Mouse (Mus musculus) forebrain, embryonic 14.5 days (tissue): Measurements from ENCODE around the gene Tns4. TPM values are rescaled to one million over a fixed set of nuclear protein-coding genes. Genes with fewer than 3 reads are reported as not detected.

Source experiments
- ATAC-seq: fragments of 200-750 bp; cut with Nextera tagmentation; 2 replicates; pipeline ENCODE4 v1.8.0; 2017; ENCODE audit warnings: mild to moderate bottlenecking, moderate library complexity
- DNase-seq: peaks from one replicate; pipeline ENCODE4 v3.0.0-alpha.2; 2015; ENCODE audit warnings: low spot score
- H3K27ac ChIP-seq: fragments of 300-500 bp; sonication (generic); 2 replicates; pipeline ENCODE4 v1.5.1; 2014; ENCODE audit warnings: low read depth, mild to moderate bottlenecking, control low read depth, low read length, moderate library complexity
- H3K27me3 ChIP-seq: fragments of 300-500 bp; sonication (generic); replicated peaks from 2 replicates; pipeline ENCODE4 v1.6.1; 2014; ENCODE audit warnings: low read length, control low read depth, mixed read lengths; ENCODE audit not compliant: control insufficient read depth, insufficient read depth
- H3K36me3 ChIP-seq: fragments of 300-500 bp; sonication (generic); 2 replicates; pipeline ENCODE4 v1.6.1; 2014; ENCODE audit warnings: low read length, control low read depth; ENCODE audit not compliant: control insufficient read depth, insufficient read depth
- H3K4me1 ChIP-seq: fragments of 300-500 bp; sonication (generic); 2 replicates; pipeline ENCODE4 v1.6.1; 2014; ENCODE audit warnings: antibody characterized with exemption, low read length, control low read depth; ENCODE audit not compliant: control insufficient read depth, insufficient read depth
- H3K4me2 ChIP-seq: fragments of 300-500 bp; sonication (generic); 2 replicates; pipeline ENCODE4 v1.6.1; 2014; ENCODE audit warnings: mild to moderate bottlenecking, control low read depth, low read length
- H3K4me3 ChIP-seq: fragments of 300-500 bp; sonication (generic); 2 replicates; pipeline ENCODE4 v1.5.1; 2014; ENCODE audit warnings: low read depth, low read length, control low read depth
- H3K9ac ChIP-seq: fragments of 300-500 bp; sonication (generic); 2 replicates; pipeline ENCODE4 v1.6.1; 2014; ENCODE audit warnings: mild to moderate bottlenecking, low read length, control low read depth, moderate library complexity
- H3K9me3 ChIP-seq: fragments of 300-500 bp; sonication (generic); replicated peaks from 2 replicates; pipeline ENCODE4 v1.6.1; 2016; ENCODE audit warnings: low read length, control low read depth, mixed read lengths; ENCODE audit not compliant: control insufficient read depth
- WGBS: fragments of 180-500 bp; shearing (Covaris S2); extraction: QIAGEN DNeasy Blood & Tissue Kit; methylation state at CpG from one replicate; pipeline ENCODE4 v1.1.7; 2014; 5-methylcytosine and 5-hydroxymethylcytosine counted together
- polyA plus RNA-seq: library from polyadenylated mRNA; unstranded; fragments of >200 nt; fragmentation: Nextera tagmentation; extraction: Ambion mirVana; gene quantifications from 2 replicates; pipeline ENCODE4 v1.2.1, GENCODE M21; 2014

Gene Tns4
- polyA plus RNA-seq, 1 experiment from 2014 or later, result 0.08 TPM

GRCm38 (mm10) chr11:99121218-99121631 is 32.1 kb upstream of the Tns4 start:
- H3K36me3 ChIP-seq, result no peaks in the 10 kb centered on the region
- peaks cover 3% of the 10 kb centered on the region; the same call in 1 of the 2 replicates for H3K4me1 ChIP-seq
- DNase-seq, result no peak
- 38% methylated on average over 14 of the region's 14 CpGs for WGBS
- no peaks in the 10 kb centered on the region for H3K27me3 ChIP-seq
- H3K4me3 ChIP-seq, result no peak overlapping the region
- no peak overlapping the region for H3K4me2 ChIP-seq
- H3K9ac ChIP-seq, result no peak overlapping the region
- no peaks in the 10 kb centered on the region for H3K9me3 ChIP-seq
- H3K27ac ChIP-seq, result no peak overlapping the region
- no peak for ATAC-seq

DNA sequence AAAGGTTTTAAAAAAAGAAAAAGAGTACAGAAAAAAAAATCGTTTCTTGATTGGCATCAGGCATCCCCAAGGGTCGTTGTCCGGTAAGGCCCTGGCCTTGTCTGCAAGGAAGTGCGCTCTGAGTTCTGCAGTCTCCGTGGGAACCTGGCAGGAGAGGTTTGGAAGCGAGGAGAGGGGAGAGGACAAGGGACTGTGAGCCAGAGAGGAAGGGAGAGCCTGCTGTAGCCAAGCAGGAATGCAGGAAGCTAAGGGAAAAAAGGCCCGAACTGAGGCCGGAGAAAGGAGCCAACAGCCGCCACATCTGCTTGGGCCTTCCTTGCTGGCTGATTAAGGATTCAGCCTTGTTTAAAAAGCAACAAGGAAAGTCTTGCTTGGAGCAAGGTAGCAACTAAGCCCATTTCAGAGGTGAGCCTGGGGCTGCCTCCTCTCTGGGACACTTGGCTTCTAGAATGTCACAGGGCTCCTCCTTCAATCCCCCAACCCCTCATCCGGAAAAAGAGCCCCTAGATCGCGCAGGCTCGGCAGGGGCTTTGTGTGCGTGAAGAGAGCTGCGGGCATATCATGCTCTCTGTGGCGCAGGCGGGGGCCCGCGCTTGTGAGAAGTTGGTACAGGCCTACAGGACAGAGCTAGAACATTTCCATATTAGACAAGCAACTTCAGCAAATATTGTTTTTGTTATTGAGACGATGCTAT is 31.6 kb upstream of the Tns4 start:
- Histone ChIP-seq H3K36me3 (no peaks in the 10 kb centered on the region), H3K4me3 (no peak overlapping the region), H3K4me1 (peaks cover 3% of the 10 kb centered on the region; the same call in 1 of the 2 replicates), H3K27me3 (no peaks in the 10 kb centered on the region), H3K4me2 (no peak overlapping the region), H3K27ac (no peak overlapping the region), H3K9ac (no peak overlapping the region), H3K9me3 (no peaks in the 10 kb centered on the region)
- ATAC-seq (no peak), DNase-seq (no peak)
- 48% methylated on average over 20 of the region's 20 CpGs for WGBS

- DNase-seq, result no peak
- H3K27me3 ChIP-seq, result no peaks in the 10 kb centered on the region
- H3K4me3 ChIP-seq, result no peak overlapping the region
- no peak overlapping the region for H3K27ac ChIP-seq
- 87% methylated on average over 7 of the region's 7 CpGs for WGBS
- no peak overlapping the region for H3K9ac ChIP-seq
- ATAC-seq, result no peak
- peaks cover 3% of the 10 kb centered on the region; the same call in 1 of the 2 replicates for H3K4me1 ChIP-seq
- H3K4me2 ChIP-seq, result no peak overlapping the region
- no peaks in the 10 kb centered on the region for H3K36me3 ChIP-seq
- H3K9me3 ChIP-seq, result no peaks in the 10 kb centered on the region
Measured at GRCm38 (mm10) chr11:99118963-99119362, 29.9 kb upstream of the Tns4 start.

GRCm38 (mm10) chr11:99118420-99118819 is 29.3 kb upstream of the Tns4 start:
- ATAC-seq (no peak), DNase-seq (no peak)
- H3K36me3 ChIP-seq, result no peaks in the 10 kb centered on the region
- H3K27ac ChIP-seq, result no peak overlapping the region
- 97% methylated on average over 1 of the region's 1 CpGs for WGBS
- no peaks in the 10 kb centered on the region for H3K27me3 ChIP-seq
- no peaks in the 10 kb centered on the region for H3K9me3 ChIP-seq
- no peak overlapping the region for H3K4me2 ChIP-seq
- no peak overlapping the region for H3K4me3 ChIP-seq
- H3K4me1 ChIP-seq, result peaks cover 3% of the 10 kb centered on the region; the same call in 1 of the 2 replicates
- no peak overlapping the region for H3K9ac ChIP-seq

DNA sequence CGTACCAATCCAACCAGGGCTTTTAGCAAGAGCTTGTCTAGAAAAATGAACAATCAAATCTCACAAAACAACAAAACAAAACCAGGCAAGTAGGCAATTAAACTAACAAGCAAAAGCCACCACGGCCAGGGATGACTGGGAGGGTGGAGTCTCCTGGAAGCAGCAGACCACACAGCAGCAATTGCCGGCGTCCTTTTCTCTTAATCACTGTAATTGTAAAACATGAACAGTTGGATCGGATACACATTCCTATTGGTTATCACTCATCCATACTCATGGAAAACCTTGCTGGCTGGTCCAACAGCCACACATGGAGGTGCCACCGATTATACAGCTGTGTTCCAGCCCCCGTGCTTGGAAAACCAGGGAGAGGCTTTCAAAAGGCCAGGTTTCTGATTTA is 28.8 kb upstream of the Tns4 start:
- H3K27ac ChIP-seq, result no peak overlapping the region
- peaks cover 3% of the 10 kb centered on the region; the same call in 1 of the 2 replicates for H3K4me1 ChIP-seq
- WGBS, result 70% methylated on average over 7 of the region's 7 CpGs
- H3K9ac ChIP-seq, result no peak overlapping the region
- H3K27me3 ChIP-seq, result no peaks in the 10 kb centered on the region
- no peak overlapping the region for H3K4me3 ChIP-seq
- H3K4me2 ChIP-seq, result no peak overlapping the region
- H3K36me3 ChIP-seq, result no peaks in the 10 kb centered on the region
- DNase-seq (no peak), ATAC-seq (no peak)
- no peaks in the 10 kb centered on the region for H3K9me3 ChIP-seq

- ATAC-seq, result no peak
- H3K4me2 ChIP-seq, result no peak overlapping the region
- no peaks in the 10 kb centered on the region for H3K27me3 ChIP-seq
- 77% methylated on average over 6 of the region's 6 CpGs for WGBS
- H3K9ac ChIP-seq, result no peak overlapping the region
- no peak overlapping the region for H3K27ac ChIP-seq
- DNase-seq, result no peak
- no peaks in the 10 kb centered on the region for H3K36me3 ChIP-seq
- H3K4me1 ChIP-seq, result peaks cover 2% of the 10 kb centered on the region; the same call in 1 of the 2 replicates
- H3K9me3 ChIP-seq, result no peaks in the 10 kb centered on the region
- no peak overlapping the region for H3K4me3 ChIP-seq
Measured at GRCm38 (mm10) chr11:99115940-99116339, 26.8 kb upstream of the Tns4 start.

DNA sequence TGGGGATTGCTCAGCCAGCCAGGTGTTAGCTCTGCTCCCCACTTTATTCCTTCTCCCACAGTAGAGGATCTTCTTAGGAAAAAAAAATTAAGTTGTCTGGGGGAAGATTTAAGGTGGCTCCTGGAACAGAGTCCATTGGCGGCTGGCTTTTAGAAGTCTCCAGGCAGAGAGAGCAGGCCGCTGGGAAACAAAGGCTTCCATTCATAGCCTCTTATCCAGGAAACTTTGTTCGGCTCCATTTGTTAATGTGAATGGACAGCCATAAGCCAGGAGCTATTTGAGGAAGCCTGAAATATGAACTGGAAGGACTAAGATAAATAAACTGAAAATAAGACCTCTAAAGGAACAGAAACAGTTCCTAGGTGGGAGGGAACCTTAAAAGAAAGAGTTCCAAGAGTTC is 24.0 kb upstream of the Tns4 start:
- Histone ChIP-seq H3K27me3 (no peaks in the 10 kb centered on the region), H3K4me2 (no peak overlapping the region), H3K4me1 (no peaks in the 10 kb centered on the region), H3K27ac (no peak overlapping the region), H3K9me3 (no peaks in the 10 kb centered on the region), H3K9ac (no peak overlapping the region), H3K4me3 (no peak overlapping the region), H3K36me3 (no peaks in the 10 kb centered on the region)
- ATAC-seq, result no peak
- 2% methylated on average over 3 of the region's 3 CpGs for WGBS
- DNase-seq, result no peak

- no peaks in the 10 kb centered on the region for H3K27me3 ChIP-seq
- H3K9ac ChIP-seq, result no peak overlapping the region
- no peak overlapping the region for H3K4me3 ChIP-seq
- DNase-seq (no peak), ATAC-seq (no peak)
- H3K4me1 ChIP-seq, result no peaks in the 10 kb centered on the region
- H3K27ac ChIP-seq, result no peak overlapping the region
- H3K9me3 ChIP-seq, result no peaks in the 10 kb centered on the region
- WGBS, result 12% methylated on average over 5 of the region's 5 CpGs
- no peak overlapping the region for H3K4me2 ChIP-seq
- H3K36me3 ChIP-seq, result no peaks in the 10 kb centered on the region
Measured at GRCm38 (mm10) chr11:99112700-99113099, 23.6 kb upstream of the Tns4 start.

GRCm38 (mm10) chr11:99111631-99112030 is 22.5 kb upstream of the Tns4 start:
- no peak for DNase-seq
- Histone ChIP-seq H3K4me2 (no peak overlapping the region), H3K27me3 (no peaks in the 10 kb centered on the region), H3K27ac (no peak overlapping the region), H3K9me3 (no peaks in the 10 kb centered on the region), H3K4me3 (no peak overlapping the region), H3K9ac (no peak overlapping the region), H3K4me1 (no peaks in the 10 kb centered on the region), H3K36me3 (no peaks in the 10 kb centered on the region)
- no peak for ATAC-seq
- WGBS, result 95% methylated on average over 7 of the region's 7 CpGs
